Mouse (Mus musculus) erythroblast, embryonic 14.5 days (primary cell): Measurements from ENCODE around the gene Pou2f3. TPM values are rescaled to one million over a fixed set of nuclear protein-coding genes. Genes with fewer than 3 reads are reported as not detected.

Experiments used
- H3K27me3 ChIP-seq: 2 replicates; pipeline ENCODE4 v1.6.1; 2012; ENCODE audit warnings: inconsistent platforms; ENCODE audit not compliant: control insufficient read depth
- H3K36me3 ChIP-seq: 2 replicates; pipeline ENCODE4 v1.6.1; 2012; ENCODE audit warnings: mild to moderate bottlenecking, inconsistent platforms; ENCODE audit not compliant: control insufficient read depth
- H3K4me1 ChIP-seq: 2 replicates; pipeline ENCODE4 v1.6.1; 2012; ENCODE audit warnings: inconsistent platforms; ENCODE audit not compliant: control insufficient read depth
- H3K4me3 ChIP-seq: replicated peaks from 2 replicates; pipeline ENCODE3; 2012; ENCODE audit warnings: moderate library complexity, mild to moderate bottlenecking, inconsistent platforms
- H3K9me3 ChIP-seq: 2 replicates; pipeline ENCODE4 v1.6.1; 2012; ENCODE audit warnings: low read length, inconsistent platforms, mixed read lengths; ENCODE audit not compliant: control insufficient read depth
- GATA1 ChIP-seq: IDR thresholded peaks from 2 replicates; pipeline ENCODE4 v1.6.1; 2012; ENCODE audit warnings: low read length, inconsistent platforms, mixed read lengths
- TAL1 ChIP-seq: IDR thresholded peaks from 3 replicates; pipeline ENCODE4 v1.6.1; 2012; ENCODE audit warnings: low read length, inconsistent platforms, mixed read lengths
- polyA plus RNA-seq: library from polyadenylated mRNA; stranded (reverse); fragments of >175 nt; gene quantifications from 2 replicates; pipeline ENCODE4 v1.2.3, GENCODE M21; 2012

Pou2f3 gene
- polyA plus RNA-seq, 1 experiment, result not detected

GRCm38 (mm10) chr9:43150075-43150474, 60.1 kb downstream of the Pou2f3 start:
- Histone ChIP-seq H3K36me3 (no peaks in the 10 kb centered on the region), H3K9me3 (no peaks in the 10 kb centered on the region), H3K27me3 (peaks cover 7% of the 10 kb centered on the region), H3K4me3 (no peak overlapping the region), H3K4me1 (no peaks in the 10 kb centered on the region)
- TF ChIP-seq GATA1, result no peak
- TF ChIP-seq TAL1, result no peak

DNA sequence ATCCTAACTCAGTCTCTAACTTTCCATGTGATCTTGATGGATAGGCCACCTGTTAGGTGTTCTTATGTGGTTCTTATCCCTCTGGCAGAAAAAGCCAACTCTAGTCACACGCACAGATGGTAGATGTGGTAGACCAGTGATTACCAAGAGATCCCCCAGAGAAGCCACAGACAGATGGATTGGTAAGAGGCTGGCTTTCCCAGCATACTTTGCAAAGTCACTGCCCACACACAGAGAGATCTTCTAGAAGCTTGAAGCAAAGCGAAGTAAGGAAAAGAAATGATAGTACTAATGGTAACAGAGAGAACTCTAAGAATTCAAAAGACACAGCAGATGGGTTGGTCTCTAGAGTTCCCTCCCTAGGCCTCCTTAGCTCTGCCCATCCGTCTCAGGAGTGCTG, 60.7 kb downstream of the Pou2f3 start:
- Histone ChIP-seq H3K36me3 (no peaks in the 10 kb centered on the region), H3K4me3 (no peak overlapping the region), H3K4me1 (no peaks in the 10 kb centered on the region), H3K9me3 (no peaks in the 10 kb centered on the region), H3K27me3 (peaks cover 7% of the 10 kb centered on the region)
- no peak for TF ChIP-seq GATA1
- no peak for TF ChIP-seq TAL1

DNA sequence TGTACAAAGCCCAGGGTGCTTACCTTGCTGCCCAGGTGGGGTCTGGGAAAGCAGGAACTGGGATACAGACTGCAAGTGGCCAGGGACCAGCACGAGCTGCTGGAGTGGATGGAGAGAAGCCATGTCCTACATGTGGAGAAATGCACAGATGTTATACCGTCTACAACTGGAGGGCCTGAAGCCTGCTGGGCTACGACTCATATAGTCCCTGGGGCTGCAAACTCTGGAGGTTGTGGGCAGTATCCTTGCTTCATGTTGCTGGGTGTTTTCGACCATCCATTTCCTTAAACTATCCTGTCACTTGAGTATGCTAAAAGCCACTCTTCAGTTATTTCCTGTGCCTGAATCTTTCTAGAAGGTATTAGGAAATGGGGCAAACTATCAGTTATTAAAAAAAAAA, 65.0 kb downstream of the Pou2f3 start:
- Histone ChIP-seq H3K36me3 (no peaks in the 10 kb centered on the region), H3K27me3 (peaks cover 2% of the 10 kb centered on the region), H3K4me3 (no peak overlapping the region), H3K9me3 (no peaks in the 10 kb centered on the region), H3K4me1 (no peaks in the 10 kb centered on the region)
- TF ChIP-seq TAL1 (no peak), GATA1 (no peak)

- Histone ChIP-seq H3K4me1 (no peaks in the 10 kb centered on the region), H3K36me3 (no peaks in the 10 kb centered on the region), H3K27me3 (no peaks in the 10 kb centered on the region; the same call in 1 of the 2 replicates), H3K9me3 (no peaks in the 10 kb centered on the region), H3K4me3 (no peak overlapping the region)
- no peak for TF ChIP-seq GATA1
- no peak for TF ChIP-seq TAL1
These were observed 65.9 kb downstream of the Pou2f3 start for GRCm38 (mm10) chr9:43144206-43144810.

- Histone ChIP-seq H3K36me3 (no peaks in the 10 kb centered on the region), H3K9me3 (no peaks in the 10 kb centered on the region), H3K27me3 (no peaks in the 10 kb centered on the region; the same call in 1 of the 2 replicates), H3K4me3 (no peak overlapping the region), H3K4me1 (no peaks in the 10 kb centered on the region)
- no peak for TF ChIP-seq GATA1
- TF ChIP-seq TAL1, result no peak
These were observed 68.3 kb downstream of the Pou2f3 start for GRCm38 (mm10) chr9:43141839-43142238.

GRCm38 (mm10) chr9:43133525-43133924, 76.6 kb downstream of the Pou2f3 start:
- TF ChIP-seq GATA1 (no peak), TAL1 (no peak)
- H3K9me3 ChIP-seq, result no peaks in the 10 kb centered on the region
- peaks cover 19% of the 10 kb centered on the region for H3K4me1 ChIP-seq
- no peak overlapping the region for H3K4me3 ChIP-seq
- no peaks in the 10 kb centered on the region for H3K36me3 ChIP-seq
- H3K27me3 ChIP-seq, result peaks cover 11% of the 10 kb centered on the region; the same call in 1 of the 2 replicates

GRCm38 (mm10) chr9:43132380-43132779, 77.8 kb downstream of the Pou2f3 start:
- H3K36me3 ChIP-seq, result no peaks in the 10 kb centered on the region
- peaks cover 15% of the 10 kb centered on the region for H3K27me3 ChIP-seq
- peaks cover 20% of the 10 kb centered on the region for H3K4me1 ChIP-seq
- H3K9me3 ChIP-seq, result no peaks in the 10 kb centered on the region
- no peak overlapping the region for H3K4me3 ChIP-seq
- TF ChIP-seq GATA1, result no peak
- no peak for TF ChIP-seq TAL1

DNA sequence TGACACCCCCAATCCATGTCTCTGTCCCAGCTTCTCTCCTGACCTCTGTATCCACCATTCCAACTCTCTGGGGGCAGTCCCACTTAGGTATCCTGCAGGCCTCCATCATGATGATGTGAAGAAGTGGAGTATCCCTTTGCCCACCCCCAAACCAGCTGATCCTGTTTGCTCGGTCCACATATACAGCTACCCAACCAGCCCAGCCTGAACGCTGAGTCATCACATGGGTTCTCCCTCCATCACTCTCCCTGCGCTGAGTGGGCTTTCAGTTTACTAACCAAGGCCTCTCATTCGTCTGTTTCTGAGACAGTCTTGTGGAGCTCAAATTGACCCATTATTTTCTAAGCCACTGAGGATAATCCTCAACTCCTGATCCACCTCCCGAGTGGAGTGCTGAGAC, 78.2 kb downstream of the Pou2f3 start:
- peaks cover 20% of the 10 kb centered on the region for H3K27me3 ChIP-seq
- no peak for TF ChIP-seq TAL1
- no peak for TF ChIP-seq GATA1
- no peaks in the 10 kb centered on the region for H3K36me3 ChIP-seq
- no peaks in the 10 kb centered on the region for H3K9me3 ChIP-seq
- no peak overlapping the region for H3K4me3 ChIP-seq
- peaks cover 21% of the 10 kb centered on the region for H3K4me1 ChIP-seq

DNA sequence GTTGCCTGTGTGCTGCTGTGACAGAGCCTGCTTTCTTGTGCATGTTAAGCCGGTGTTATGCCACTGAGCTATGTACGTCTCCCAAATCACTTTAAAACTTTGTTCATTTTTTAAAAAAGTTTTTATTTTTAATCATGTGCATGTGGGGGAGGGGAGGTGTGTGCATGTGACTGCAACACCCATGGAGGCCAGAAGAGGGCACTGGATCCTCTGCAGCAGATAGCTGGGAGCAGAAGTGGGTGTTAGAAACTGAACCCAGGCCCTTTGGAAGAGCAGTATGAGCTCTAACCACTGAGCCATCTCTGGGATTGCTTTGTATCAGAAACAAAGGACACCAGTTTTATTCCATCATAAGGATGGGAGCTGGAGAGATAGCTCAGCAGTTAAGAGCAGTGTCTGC, 79.5 kb downstream of the Pou2f3 start:
- Histone ChIP-seq H3K27me3 (peaks cover 31% of the 10 kb centered on the region), H3K36me3 (no peaks in the 10 kb centered on the region), H3K4me1 (peaks cover 26% of the 10 kb centered on the region), H3K9me3 (no peaks in the 10 kb centered on the region), H3K4me3 (no peak overlapping the region)
- TF ChIP-seq TAL1 (no peak), GATA1 (no peak)
